Mouse (Mus musculus): ENCODE data around the gene Alk. TPM values are rescaled to one million over a fixed set of nuclear protein-coding genes. Genes with fewer than 3 reads are reported as not detected.
"Not testable (repeated sequence)": the region's sequence is repeated elsewhere in the genome, so short reads cannot be mapped to it uniquely, and the experiment has no call there.

The Alk gene
- total RNA-seq, 2 experiments from 2014 or later: not detected

- ATAC-seq (replicated peaks; ENCODE audit: low FRiP score, low TSS enrichment, poor library complexity, severe bottlenecking): no peak
Measured at GRCm38 (mm10) chr17:72535304-72535703, 69.1 kb downstream of the Alk start.

GRCm38 (mm10) chr17:72532266-72532665 lies 72.2 kb downstream of the Alk start:
- ATAC-seq (replicated peaks; ENCODE audit: low FRiP score, low TSS enrichment, poor library complexity, severe bottlenecking): no peak

- no peak for ATAC-seq (replicated peaks; ENCODE audit: low FRiP score, low TSS enrichment, poor library complexity, severe bottlenecking)
Measured at GRCm38 (mm10) chr17:72528481-72528880, 75.9 kb downstream of the Alk start.

GRCm38 (mm10) chr17:72527481-72527880 lies 76.9 kb downstream of the Alk start:
- ATAC-seq (replicated peaks; ENCODE audit: low FRiP score, low TSS enrichment, poor library complexity, severe bottlenecking): no peak

- ATAC-seq (replicated peaks; ENCODE audit: low FRiP score, low TSS enrichment, poor library complexity, severe bottlenecking): no peak
Measured at GRCm38 (mm10) chr17:72526356-72526755, 78.1 kb downstream of the Alk start.

GRCm38 (mm10) chr17:72524839-72525238 lies 79.6 kb downstream of the Alk start:
- ATAC-seq (replicated peaks; ENCODE audit: low FRiP score, low TSS enrichment, poor library complexity, severe bottlenecking): no peak

GRCm38 (mm10) chr17:72523006-72523405 lies 81.4 kb downstream of the Alk start:
- ATAC-seq (replicated peaks; ENCODE audit: low FRiP score, low TSS enrichment, poor library complexity, severe bottlenecking): no peak

GRCm38 (mm10) chr17:72522381-72522780 lies 82.0 kb downstream of the Alk start:
- 0 out of 2 replicates have a peak, but pooled peaks have one; percentile 44 for ATAC-seq (replicated peaks; ENCODE audit: low FRiP score, low TSS enrichment, poor library complexity, severe bottlenecking)

- no peak for ATAC-seq (replicated peaks; ENCODE audit: low FRiP score, low TSS enrichment, poor library complexity, severe bottlenecking)
Measured at GRCm38 (mm10) chr17:72521353-72521752, 83.1 kb downstream of the Alk start.

GRCm38 (mm10) chr17:72510746-72511145 lies 93.7 kb downstream of the Alk start:
- no peak for ATAC-seq (replicated peaks; ENCODE audit: low FRiP score, low TSS enrichment, poor library complexity, severe bottlenecking)

GRCm38 (mm10) chr17:72508678-72509394 lies 95.6 kb downstream of the Alk start:
- no peak for ATAC-seq (replicated peaks; ENCODE audit: low FRiP score, low TSS enrichment, poor library complexity, severe bottlenecking)

GRCm38 (mm10) chr17:72505213-72505612 lies 99.2 kb downstream of the Alk start:
- no peak for ATAC-seq (replicated peaks; ENCODE audit: low FRiP score, low TSS enrichment, poor library complexity, severe bottlenecking)

- ATAC-seq (replicated peaks; ENCODE audit: low FRiP score, low TSS enrichment, poor library complexity, severe bottlenecking): no peak
Measured at GRCm38 (mm10) chr17:72504581-72504980, 99.8 kb downstream of the Alk start.

GRCm38 (mm10) chr17:72495395-72495794 lies 109.0 kb downstream of the Alk start:
- ATAC-seq (replicated peaks; ENCODE audit: low FRiP score, low TSS enrichment, poor library complexity, severe bottlenecking): no peak

GRCm38 (mm10) chr17:72485623-72486022 lies 118.8 kb downstream of the Alk start:
- no peak for ATAC-seq (replicated peaks; ENCODE audit: low FRiP score, low TSS enrichment, poor library complexity, severe bottlenecking)

GRCm38 (mm10) chr17:72479260-72479659 lies 125.2 kb downstream of the Alk start:
- not testable (repeated sequence) for ATAC-seq (replicated peaks; ENCODE audit: low FRiP score, low TSS enrichment, poor library complexity, severe bottlenecking)

GRCm38 (mm10) chr17:72477889-72478405 lies 126.5 kb downstream of the Alk start:
- ATAC-seq (replicated peaks; ENCODE audit: low FRiP score, low TSS enrichment, poor library complexity, severe bottlenecking): no peak

GRCm38 (mm10) chr17:72476956-72477355 lies 127.5 kb downstream of the Alk start:
- no peak for ATAC-seq (replicated peaks; ENCODE audit: low FRiP score, low TSS enrichment, poor library complexity, severe bottlenecking)

- ATAC-seq (replicated peaks; ENCODE audit: low FRiP score, low TSS enrichment, poor library complexity, severe bottlenecking): no peak
Measured at GRCm38 (mm10) chr17:72474166-72474565, 130.3 kb downstream of the Alk start.

GRCm38 (mm10) chr17:72448477-72448876 lies 155.9 kb downstream of the Alk start:
- no peak for ATAC-seq (replicated peaks; ENCODE audit: low FRiP score, low TSS enrichment, poor library complexity, severe bottlenecking)
